Mouse (Mus musculus) CD8-positive naive resting alpha-beta T cell, adult 57 days (primary cell): ENCODE data around the gene Zfp799. TPM values are rescaled to one million over a fixed set of nuclear protein-coding genes. Genes with fewer than 3 reads are reported as not detected.

Source experiments
- total RNA-seq: library from RNA; stranded (reverse); gene quantifications from one replicate; pipeline ENCODE4 v1.2.4, GENCODE M21; 2023

Gene Zfp799
- 13.7 TPM for total RNA-seq

GRCm38 (mm10) chr17:32829540-32830417, at the start of gene Zfp799:
TSS of gene Zfp799 (minus strand) at chr17:32830261.

GRCm38 (mm10) chr17:32809544-32810374, 20.3 kb downstream of the Zfp799 start, which contains the start of gene Zfp811:
TSS of gene Zfp811 (minus strand) at chr17:32809931.

DNA sequence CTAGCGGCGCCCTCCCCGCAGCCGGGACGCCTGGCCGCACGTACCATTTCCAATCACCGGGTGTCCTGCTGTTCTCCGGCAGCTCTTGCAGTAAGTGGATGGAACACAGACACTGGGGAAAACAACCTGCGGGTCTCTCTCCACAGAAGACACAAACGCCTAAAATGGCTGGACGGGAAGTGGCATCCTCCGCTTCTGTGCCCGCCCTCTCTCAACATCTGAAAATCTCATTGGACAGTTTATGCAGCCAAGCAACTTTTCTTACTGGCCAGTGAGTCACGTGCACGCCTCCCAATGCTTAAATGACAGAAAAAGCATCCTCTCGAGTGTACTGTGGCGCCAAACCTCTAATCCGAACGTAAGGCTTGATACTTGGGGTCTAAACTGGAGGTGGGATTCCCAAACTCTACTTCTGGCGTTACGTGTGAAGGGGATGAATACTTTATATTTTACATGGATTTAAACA, 41.9 kb downstream of the Zfp799 start, which contains the start of gene Zfp871:
Zfp871 (minus strand) TSS at position 194 of the 466 bp plus-strand sequence.

Other genes starting within 250 kb of the Zfp799 start
- 0.34 TPM for gene Cyp4f37, start 209.0 kb downstream of the Zfp799 start, total RNA-seq
- gene Cyp4f40, start 171.4 kb downstream of the Zfp799 start, total RNA-seq, result not detected
- not detected for gene Cyp4f15, start 144.6 kb downstream of the Zfp799 start, total RNA-seq
- gene Zfp871, start 42.0 kb downstream of the Zfp799 start, total RNA-seq, result 87.4 TPM
- 0.43 TPM for gene Zfp811, start 20.3 kb downstream of the Zfp799 start, total RNA-seq
- 0.49 TPM for gene Zfp870, start 61.4 kb upstream of the Zfp799 start, total RNA-seq
- gene Cyp4f14, start 87.1 kb upstream of the Zfp799 start, total RNA-seq, result not detected
- gene Cyp4f13, start 117.1 kb upstream of the Zfp799 start, total RNA-seq, result 85.9 TPM
- 20.3 TPM for gene Zfp472, start 135.6 kb upstream of the Zfp799 start, total RNA-seq
- gene Zfp952, start 162.9 kb upstream of the Zfp799 start, total RNA-seq, result 12.7 TPM
- 8.9 TPM for gene Zfp763, start 203.1 kb upstream of the Zfp799 start, total RNA-seq
- gene 4921501E09Rik, start 237.8 kb upstream of the Zfp799 start, total RNA-seq, result not detected